Mouse (Mus musculus) fibroblast of lung, adult 2 months (primary cell): ENCODE data around the gene Unkl.
"Not testable (repeated sequence)": the region's sequence is repeated elsewhere in the genome, so short reads cannot be mapped to it uniquely, and the experiment has no call there.

Source experiments
- DNase-seq: peaks from one replicate; pipeline ENCODE4 v3.0.0-alpha.2; 2011; ENCODE audit warnings: low read depth

Unkl gene

DNA sequence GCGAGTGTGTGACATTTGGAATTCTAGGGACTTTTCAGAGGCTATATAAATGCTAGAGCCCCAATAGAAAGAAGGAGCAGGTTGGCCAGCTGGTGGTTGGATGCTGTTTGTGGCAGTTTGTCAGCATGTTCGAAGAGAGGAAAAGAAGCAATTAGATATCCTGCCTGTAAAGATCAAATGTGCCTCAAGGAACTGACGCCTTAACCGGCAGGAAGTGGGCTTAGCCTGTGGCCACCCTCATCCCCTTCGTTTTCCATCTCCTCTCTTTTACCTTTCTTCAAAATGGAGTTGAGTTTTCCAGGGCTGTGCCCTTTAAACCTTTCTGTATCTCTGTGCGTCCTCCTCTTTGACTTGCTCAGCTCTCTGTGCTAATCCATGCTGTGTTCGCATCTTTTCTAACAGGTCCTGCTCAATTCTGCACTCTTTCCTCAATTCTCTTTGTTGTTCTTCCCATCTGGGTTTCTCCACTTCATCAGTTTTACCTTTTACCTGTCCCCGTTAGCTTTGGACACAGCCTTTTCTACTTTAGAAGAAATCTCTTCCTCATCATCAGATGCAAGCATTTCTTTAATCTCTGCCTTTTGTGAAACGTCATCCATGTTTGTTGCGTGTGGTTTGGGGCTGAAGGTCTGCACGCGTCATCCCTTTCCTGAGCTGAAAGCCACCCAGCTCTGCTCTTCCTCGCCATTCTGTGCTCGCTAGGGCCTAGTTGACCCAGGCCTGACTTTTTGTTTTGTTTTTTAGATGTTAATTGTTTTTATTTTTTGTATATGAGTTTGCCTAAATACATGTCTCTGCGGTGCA, 31.5 kb downstream of the Unkl start:
- no peak for DNase-seq

DNA sequence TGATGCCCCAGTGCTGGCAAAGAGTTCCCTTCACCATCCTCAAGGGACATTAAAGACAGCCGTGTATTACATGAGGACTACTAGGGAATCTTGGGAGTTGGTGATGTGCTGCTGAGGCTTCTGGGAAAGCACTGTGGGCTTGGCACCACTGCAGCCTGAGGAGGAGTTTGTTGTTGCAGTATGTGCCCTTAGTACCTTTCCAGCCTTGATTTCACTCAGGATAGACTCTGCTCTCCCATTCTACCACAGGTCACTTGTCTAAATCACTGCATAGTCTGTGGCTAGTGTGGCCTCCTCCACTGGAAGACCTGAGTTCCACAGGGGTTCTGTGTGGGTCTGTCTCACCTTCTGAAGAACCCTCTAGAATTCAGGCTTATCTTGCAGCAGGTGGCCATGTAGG, 32.5 kb downstream of the Unkl start:
- DNase-seq = no peak

DNA sequence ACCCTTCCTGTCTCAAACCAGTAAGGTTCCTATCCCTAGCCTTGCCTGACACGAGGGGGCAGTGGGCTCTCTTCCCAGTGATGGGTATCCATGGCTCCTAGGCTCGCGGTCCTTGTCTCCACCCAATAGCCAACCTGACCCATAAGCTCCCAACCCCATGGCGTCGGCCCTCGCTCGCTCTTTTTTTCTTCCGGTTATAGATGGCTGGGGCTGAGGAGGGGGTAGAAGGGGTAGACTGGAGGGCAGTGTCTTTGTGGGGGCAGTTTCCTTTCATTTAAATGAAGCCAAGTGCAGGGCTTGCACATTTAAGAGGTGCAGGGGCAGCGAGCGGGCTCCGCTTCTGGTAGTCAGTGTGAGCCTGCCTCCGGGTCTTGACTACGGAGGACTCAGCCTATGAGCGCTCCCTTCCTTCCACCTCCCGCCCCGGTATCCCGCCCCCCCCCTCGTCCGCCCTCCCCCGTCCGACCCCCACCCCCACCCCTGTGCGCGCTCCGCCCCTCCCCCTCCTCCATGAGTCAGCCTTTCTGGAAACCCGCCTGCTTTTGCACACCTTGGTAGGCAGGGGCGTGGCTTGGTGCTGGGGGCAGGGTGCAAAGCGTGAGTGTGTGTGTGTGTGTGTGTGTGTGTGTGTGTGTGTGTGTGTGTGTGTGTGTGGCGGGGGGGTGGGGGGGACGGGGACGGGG, 33.8 kb downstream of the Unkl start:
- DNase-seq = no peak

DNA sequence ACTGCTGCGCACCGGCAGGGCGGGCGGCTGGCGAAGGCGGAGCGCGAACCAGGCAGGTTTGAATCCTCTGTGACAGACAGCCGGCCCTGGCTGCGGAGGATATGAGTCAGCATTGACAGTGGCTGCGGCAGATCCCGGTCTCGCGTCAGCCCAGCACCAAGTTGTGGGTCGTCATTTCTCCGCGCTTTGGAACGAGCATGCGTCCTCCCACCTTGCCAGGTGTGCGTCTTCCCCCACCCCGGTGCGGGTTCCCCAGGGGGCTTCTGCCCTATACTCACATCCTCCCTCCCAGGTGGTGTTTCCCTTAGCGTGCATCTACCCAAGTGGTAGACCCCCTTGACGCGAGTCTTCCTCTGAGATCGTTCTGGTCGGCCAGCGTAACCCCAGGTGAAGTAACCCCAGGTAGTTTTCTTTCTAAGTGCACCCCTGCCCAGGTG, 34.3 kb downstream of the Unkl start:
- not testable (repeated sequence) for DNase-seq

DNA sequence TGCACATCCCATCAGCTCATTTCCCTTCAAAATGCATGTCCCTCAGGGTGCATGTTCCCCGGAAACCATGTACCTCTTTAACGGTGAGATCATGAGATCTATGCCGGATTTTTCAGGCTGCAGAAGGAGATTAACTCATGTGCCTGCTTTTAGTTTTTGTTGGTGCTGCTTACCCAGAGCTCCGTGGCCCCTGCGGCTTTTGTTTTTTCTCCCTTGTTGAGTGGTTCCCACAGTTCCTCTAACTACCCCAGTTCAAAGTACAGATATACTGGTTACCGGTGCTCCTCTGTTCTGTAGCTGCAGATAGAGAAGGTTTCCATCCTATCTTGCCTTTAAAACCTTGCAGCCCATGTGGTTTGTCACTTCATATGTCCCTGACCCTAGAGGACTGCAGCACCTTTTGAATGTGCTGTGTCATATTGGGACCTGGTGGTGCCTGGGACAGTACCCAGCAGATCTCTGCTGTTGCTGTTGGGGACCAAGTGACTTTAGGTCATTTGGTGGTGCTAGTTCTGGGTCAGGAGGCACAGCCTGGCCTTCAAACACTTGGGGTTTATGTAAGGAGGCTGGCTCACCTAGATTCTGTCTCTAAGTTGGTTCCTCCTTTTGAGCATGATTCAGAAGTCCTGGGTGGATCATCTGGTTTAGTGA, 34.9 kb downstream of the Unkl start:
- DNase-seq = no peak

DNA sequence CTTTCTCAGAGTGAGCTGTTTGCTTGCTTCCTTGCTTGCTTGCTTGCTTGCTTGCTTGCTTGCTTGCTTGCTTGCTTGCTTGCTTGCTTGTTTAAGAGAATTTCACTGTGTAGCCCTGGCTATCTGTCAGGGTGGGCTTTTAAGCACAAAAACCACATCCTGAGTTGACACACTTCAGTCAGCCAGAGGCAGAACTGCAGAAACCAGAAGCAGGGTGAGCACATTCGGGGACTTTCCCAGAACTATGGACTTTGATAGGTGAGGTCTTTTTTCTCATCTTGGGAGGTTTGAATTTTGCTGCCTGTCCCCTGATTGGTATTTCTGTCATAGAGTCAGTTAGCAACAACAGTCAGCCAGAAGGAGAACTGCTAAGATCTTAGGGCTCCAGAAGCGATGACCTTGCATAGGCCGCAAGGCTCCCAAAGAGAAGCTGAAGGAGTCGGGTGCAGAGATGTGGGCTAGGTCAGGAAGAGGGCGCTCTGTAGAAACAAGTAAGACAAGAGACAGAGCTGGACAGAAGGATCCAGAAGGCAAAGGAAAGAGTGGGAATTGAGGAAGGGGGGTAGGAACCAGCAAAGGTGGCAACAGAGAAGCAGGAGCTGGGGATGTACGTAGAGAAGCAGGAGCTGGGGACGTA, 36.5 kb downstream of the Unkl start:
- no peak for DNase-seq

DNA sequence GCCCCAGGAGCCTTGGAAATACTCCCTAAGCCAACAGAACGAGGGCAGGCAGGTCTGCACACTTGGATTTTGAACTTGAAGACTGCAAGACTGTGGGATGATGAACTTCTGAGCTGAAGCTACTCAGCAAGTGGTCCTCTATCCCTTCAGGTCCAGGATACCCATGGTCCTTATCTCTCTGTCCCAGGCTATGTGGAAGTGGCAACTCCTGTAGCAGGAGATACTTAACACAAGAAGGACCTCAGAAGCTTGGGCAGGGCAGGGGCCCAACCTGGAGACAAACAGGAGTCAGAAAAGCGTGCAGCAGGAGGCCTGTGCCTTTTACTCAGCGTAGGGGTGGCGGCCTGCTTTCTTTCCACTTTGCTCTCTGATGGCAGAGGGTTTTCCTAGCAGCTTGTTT, 37.5 kb downstream of the Unkl start:
- DNase-seq = no peak

DNA sequence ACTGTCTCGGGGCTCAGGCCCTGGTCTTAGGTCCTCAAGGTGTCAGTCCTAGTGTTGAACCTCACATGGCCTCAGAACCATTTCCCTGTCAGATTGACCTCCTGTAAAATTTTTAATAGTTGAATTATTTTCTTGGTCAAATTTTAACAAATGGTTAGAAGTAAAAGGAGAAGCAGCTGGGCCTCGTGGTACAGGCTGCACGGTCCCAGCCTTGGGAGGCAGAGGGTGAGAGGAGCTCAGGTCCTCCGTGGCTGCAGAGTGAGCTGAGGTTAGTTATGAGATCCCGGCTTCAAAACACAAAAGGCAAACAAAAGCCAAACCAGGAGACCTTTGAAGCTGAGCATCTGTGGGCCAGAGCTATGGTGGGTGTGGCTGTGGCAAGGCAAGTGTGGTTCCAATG, 39.8 kb downstream of the Unkl start:
- DNase-seq = no peak

DNA sequence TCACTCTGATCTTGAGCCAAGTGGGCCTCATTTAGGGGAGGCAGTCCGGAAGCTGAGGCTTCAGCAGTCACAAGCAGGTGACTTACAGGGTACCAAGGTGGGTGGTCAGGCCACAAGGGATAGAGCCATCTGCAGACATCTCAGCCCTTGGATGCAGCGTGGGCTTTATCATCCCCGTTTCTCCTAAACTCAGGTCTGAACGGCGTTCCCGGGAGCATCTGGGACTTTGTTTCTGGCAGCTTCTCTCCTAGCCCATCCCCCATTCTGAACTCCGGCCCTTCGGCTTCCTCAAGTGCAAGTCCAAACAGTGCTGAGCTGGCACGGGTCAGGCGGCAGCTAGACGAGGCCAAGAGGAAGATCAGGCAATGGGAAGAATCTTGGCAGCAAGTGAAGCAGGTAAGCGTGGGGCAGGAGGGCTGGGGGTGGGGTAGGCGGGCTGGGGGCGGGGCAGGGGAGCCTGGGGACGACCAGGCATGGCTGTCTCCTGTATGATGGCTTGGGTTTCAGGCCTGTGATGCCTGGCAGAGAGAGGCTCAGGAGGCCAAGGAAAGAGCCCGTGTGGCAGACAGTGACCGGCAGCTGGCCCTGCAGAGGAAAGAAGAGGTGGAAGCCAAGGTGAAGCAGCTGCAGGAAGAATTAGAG, 41.9 kb downstream of the Unkl start:
- DNase-seq = not testable (repeated sequence)

DNA sequence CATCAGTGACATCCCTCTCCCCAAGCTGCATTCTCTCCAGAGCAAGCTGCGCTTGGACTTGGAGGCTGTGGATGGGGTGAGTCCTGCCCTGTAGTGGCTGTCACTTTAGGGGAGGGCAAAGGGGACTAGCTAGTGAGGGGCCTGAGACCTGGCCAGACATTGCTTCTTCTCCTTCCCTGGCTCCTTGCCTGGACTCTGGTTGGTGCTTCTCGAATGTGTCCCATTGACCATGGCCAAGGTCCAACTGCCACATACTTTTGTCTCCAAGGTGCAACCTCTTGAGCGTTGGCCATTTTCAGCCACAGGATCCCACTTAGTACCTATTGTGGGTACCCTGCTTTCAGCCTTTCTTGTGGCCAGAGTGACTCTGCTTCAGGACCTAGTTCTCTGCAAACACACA, 42.5 kb downstream of the Unkl start:
- DNase-seq = no peak

- DNase-seq = not testable (repeated sequence)
These were observed 43.4 kb downstream of the Unkl start for GRCm38 (mm10) chr17:25231621-25232020.

DNA sequence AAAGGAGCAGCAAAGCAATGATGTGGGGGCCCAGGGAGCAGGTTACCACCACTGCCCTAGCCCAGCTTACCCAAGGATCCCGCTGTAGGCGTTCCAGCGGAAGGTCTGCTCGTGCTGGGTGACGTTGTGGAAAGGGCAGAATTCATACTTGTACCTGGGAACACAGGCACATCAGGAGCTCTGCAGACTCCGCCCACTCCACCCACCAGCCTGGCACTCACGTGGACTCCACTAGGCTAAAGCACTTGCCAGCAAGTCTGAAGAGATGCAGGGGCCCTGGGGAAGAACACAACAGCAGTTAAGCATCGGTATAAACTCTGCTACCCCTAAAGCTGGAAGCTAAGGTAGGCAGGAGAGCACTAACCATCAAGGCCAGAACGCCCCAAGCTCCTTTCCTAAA, 47.4 kb downstream of the Unkl start:
- no peak for DNase-seq

DNA sequence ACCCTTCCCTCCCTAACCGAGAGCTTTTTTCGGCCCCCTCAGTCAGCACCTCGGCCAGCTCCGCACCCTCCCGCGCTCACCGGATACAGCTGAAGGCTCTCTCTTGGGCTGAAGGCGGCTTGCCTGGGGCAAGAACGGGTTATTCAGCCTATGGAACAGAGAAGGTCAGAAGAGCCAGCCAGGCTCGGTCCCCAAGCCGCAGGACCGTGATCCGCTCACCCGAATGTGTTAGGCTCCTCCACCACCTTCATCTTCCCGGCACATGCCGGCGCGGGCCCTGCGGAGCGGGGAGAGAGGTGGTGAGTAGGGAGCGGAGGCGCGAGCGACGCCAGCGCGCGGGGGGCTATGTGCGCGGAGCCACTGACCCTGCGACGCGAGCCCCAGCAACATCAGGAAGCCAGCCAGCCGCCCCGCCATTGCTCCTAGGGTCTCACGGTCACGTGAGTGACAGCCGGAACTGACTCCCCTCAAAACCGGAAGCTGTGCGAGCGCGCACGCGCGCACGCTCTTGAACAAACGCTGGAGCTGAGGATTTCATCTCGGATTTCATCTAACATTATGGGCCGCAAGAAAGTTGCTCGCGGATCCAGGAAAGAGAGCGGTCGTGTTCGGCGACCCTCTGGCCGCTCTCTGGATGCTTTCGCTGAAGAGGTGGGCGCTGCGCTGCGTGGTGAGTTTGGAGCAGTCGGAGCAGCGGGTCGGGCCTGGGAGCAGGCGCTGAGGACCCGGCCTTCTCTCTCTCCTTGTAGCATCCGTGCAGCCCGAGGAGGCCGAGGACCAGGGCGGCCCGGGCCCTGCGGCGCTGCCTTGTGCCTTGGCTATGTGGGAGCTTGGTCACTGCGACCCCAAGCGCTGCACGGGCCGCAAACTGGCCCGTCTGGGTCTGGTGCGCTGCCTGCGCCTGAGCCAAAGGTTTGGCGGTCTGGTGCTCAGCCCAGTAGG, 51.8 kb downstream of the Unkl start, which contains the start of the genes Gnptg and Tsr3:
Gnptg (minus strand) TSS at position 430 of the 942 bp plus-strand sequence.
Tsr3 (plus strand) TSS at position 476 of the 942 bp plus-strand sequence.
- DNase-seq = peak; percentile 53

GRCm38 (mm10) chr17:25243131-25243780, 55.1 kb downstream of the Unkl start:
- DNase-seq = no peak

- DNase-seq = no peak
These were observed 56.0 kb downstream of the Unkl start for GRCm38 (mm10) chr17:25244239-25244638.

DNA sequence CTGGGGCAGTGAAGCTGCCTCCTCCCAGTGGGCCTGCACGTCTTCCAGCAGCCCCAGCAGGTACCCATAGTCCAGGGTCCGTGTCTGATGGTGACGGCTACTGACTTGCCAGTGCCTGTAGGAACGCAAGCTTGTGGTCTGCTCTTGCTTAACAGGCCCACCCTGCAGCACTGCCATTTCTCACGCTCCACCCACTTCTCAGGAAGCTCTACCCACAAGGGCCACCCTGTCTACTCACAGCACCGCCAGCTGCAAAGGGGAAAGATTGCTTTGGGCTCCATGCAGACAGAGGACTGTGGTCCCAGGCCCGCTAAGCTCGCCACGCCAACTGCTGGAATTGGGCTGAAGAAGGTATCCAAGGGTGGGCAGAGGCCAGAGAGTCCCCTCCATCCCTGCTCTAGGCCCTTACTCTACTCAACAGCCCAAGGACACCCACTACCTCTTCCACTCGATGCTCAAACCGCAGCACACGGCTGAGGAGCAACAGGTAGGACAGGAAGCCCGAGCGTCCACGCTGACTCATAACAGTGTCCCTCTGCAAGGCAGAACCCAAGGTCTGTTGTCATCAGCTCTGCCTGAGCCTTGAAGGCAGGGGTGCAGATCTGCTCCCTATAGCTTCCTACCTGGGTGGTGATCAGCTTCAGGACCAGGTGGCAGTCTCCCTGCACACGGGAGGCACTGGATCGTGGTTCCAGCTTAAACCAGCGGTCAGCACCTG, 60.0 kb downstream of the Unkl start:
- DNase-seq = no peak

DNA sequence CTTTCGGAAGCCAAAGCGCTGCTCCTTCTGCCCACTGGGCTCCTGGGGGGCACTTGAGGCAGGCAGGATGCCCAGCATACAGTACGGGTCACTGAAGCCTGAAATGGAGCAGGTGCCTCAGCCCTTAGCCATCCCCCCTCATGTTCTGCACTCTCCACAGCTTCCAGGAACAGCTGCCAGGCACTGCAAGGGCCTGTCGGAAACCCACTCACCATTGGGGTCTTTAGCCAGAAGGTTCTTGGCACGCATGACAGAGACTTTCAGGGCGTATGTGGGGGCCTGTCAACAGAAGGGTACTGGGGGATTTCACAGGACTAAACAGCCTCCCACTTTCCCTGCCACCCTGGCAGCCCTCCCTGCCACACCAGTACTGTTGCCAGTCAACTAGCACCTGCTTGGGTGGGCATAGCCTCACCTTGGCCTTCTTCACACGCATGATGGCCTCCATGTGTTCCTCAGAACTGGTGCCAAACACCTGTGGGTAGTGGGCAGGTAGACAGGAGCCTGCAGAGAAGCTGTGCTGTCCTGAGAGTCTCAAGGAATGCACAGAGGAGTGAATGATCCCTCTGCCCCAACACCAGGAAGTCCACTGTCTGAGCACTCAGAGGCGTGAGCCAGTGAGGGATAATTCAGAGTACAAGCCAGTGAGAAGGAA, 62.1 kb downstream of the Unkl start:
- no peak for DNase-seq

DNA sequence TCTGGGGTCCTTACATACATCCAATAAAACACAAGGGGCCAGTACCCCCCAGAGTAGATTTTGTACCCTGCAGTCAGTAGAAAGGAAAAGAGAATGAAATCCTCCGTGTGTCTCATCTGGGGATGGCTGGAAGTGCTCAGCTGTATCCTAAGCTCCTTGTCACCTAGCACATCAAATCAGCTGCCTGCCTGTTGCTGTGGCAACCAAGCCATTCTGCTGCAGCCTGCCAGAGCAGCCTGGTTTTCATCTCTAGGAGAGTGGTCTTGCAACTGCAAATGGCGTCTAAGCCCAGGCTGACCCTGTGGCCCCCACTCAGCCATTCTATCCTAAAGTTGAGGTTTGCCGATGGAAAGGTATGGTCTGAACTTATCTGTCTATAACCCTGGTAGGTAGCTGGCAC, 64.4 kb downstream of the Unkl start:
- no peak for DNase-seq

- no peak for DNase-seq
These were observed 65.6 kb downstream of the Unkl start for GRCm38 (mm10) chr17:25253760-25254159.
